Mouse (Mus musculus) neural tube, embryonic 11.5 days (tissue): ENCODE results near the gene Kirrel2. TPM values are rescaled to one million over a fixed set of nuclear protein-coding genes. Genes with fewer than 3 reads are reported as not detected.
A peak's percentile ranks its signal among the peaks of the same experiment; 100 is the strongest.

Source experiments
- ATAC-seq: fragments of 200-750 bp; cut with Nextera tagmentation; 2 replicates; pipeline ENCODE4 v1.8.0; 2017; ENCODE audit warnings: moderate number of reproducible peaks, mild to moderate bottlenecking, moderate TSS enrichment, moderate library complexity; ENCODE audit not compliant: insufficient read depth, low FRiP score, low TSS enrichment
- DNase-seq: peaks from one replicate; pipeline ENCODE4 v3.0.0-alpha.2; 2015; ENCODE audit warnings: low spot score
- H3K27ac ChIP-seq: fragments of 300-500 bp; sonication (generic); 2 replicates; pipeline ENCODE4 v1.5.1; 2014; ENCODE audit warnings: low read depth, mild to moderate bottlenecking, low read length
- H3K27me3 ChIP-seq: fragments of 300-500 bp; sonication (generic); 2 replicates; pipeline ENCODE4 v1.6.1; 2014; ENCODE audit warnings: mild to moderate bottlenecking, low read length, mixed read lengths; ENCODE audit not compliant: control insufficient read depth, insufficient read depth
- H3K36me3 ChIP-seq: fragments of 300-500 bp; sonication (generic); 2 replicates; pipeline ENCODE4 v1.6.1; 2014; ENCODE audit warnings: mild to moderate bottlenecking, low read length, moderate library complexity, mixed read lengths; ENCODE audit not compliant: control insufficient read depth, insufficient read depth
- H3K4me1 ChIP-seq: fragments of 300-500 bp; sonication (generic); 2 replicates; pipeline ENCODE4 v1.6.1; 2014; ENCODE audit warnings: low read length, mixed read lengths; ENCODE audit not compliant: control insufficient read depth, insufficient read depth
- H3K4me2 ChIP-seq: fragments of 300-500 bp; sonication (generic); 2 replicates; pipeline ENCODE4 v1.6.1; 2014; ENCODE audit warnings: low read depth, mild to moderate bottlenecking, moderate library complexity
- H3K4me3 ChIP-seq: fragments of 300-500 bp; sonication (generic); 2 replicates; pipeline ENCODE4 v1.5.1; 2014; ENCODE audit warnings: low read depth, low read length
- H3K9ac ChIP-seq: fragments of 300-500 bp; sonication (generic); 2 replicates; pipeline ENCODE4 v1.6.1; 2014; ENCODE audit warnings: mild to moderate bottlenecking, low read length
- H3K9me3 ChIP-seq: fragments of 300-500 bp; sonication (generic); 2 replicates; pipeline ENCODE4 v1.6.1; 2016; ENCODE audit warnings: low read length; ENCODE audit not compliant: control insufficient read depth
- WGBS: fragments of 180-500 bp; shearing (Covaris S2); extraction: QIAGEN DNeasy Blood & Tissue Kit; methylation state at CpG from one replicate; pipeline ENCODE4 v1.1.7; 2014; 5-methylcytosine and 5-hydroxymethylcytosine counted together
- polyA plus RNA-seq: library from polyadenylated mRNA; unstranded; fragments of >200 nt; fragmentation: Nextera tagmentation; extraction: Ambion mirVana; gene quantifications from 2 replicates; pipeline ENCODE4 v1.2.1, GENCODE M21; 2014

The Kirrel2 gene
- polyA plus RNA-seq, 1 experiment from 2014 or later: 19.0 TPM

- Histone ChIP-seq H3K4me3 (peak overlapping the region; percentile 26), H3K4me2 (peak overlapping the region; percentile 41), H3K9me3 (no peaks in the 10 kb centered on the region), H3K27me3 (peaks cover 85% of the 10 kb centered on the region), H3K9ac (peak overlapping the region; percentile 30; the same call in 1 of the 2 replicates), H3K4me1 (peaks cover 14% of the 10 kb centered on the region), H3K27ac (no peak overlapping the region), H3K36me3 (no peaks in the 10 kb centered on the region)
- under 1% methylated on average over 31 of the region's 31 CpGs for WGBS
- peak; percentile 71 for ATAC-seq
- DNase-seq: peak; percentile 52
Measured at GRCm38 (mm10) chr7:30456911-30457628, 420 bp downstream of the Kirrel2 start.

GRCm38 (mm10) chr7:30456487-30456886 is 1.0 kb downstream of the Kirrel2 start:
- H3K4me3 ChIP-seq: peak overlapping the region; percentile 26
- H3K4me2 ChIP-seq: peak overlapping the region; percentile 41
- H3K36me3 ChIP-seq: no peaks in the 10 kb centered on the region
- peaks cover 82% of the 10 kb centered on the region for H3K27me3 ChIP-seq
- H3K4me1 ChIP-seq: peaks cover 14% of the 10 kb centered on the region
- WGBS: 2% methylated on average over 9 of the region's 9 CpGs
- H3K9ac ChIP-seq: 0 out of 2 replicates have a peak overlapping the region, but pooled peaks have one; percentile 20
- no peaks in the 10 kb centered on the region for H3K9me3 ChIP-seq
- H3K27ac ChIP-seq: no peak overlapping the region
- DNase-seq (no peak), ATAC-seq (no peak)

- no peaks in the 10 kb centered on the region for H3K9me3 ChIP-seq
- H3K4me3 ChIP-seq: peak overlapping the region; percentile 12; the same call in 1 of the 2 replicates
- H3K27me3 ChIP-seq: peaks cover 66% of the 10 kb centered on the region
- H3K4me1 ChIP-seq: peaks cover 14% of the 10 kb centered on the region
- H3K9ac ChIP-seq: no peak overlapping the region
- 8% methylated on average over 6 of the region's 6 CpGs for WGBS
- peak overlapping the region; percentile 33 for H3K4me2 ChIP-seq
- H3K36me3 ChIP-seq: no peaks in the 10 kb centered on the region
- DNase-seq (no peak), ATAC-seq (no peak)
- H3K27ac ChIP-seq: no peak overlapping the region
Measured at GRCm38 (mm10) chr7:30454259-30454658, 3.2 kb downstream of the Kirrel2 start.

GRCm38 (mm10) chr7:30453766-30454165 is 3.7 kb downstream of the Kirrel2 start:
- Histone ChIP-seq H3K9me3 (no peaks in the 10 kb centered on the region), H3K9ac (no peak overlapping the region), H3K4me2 (peak overlapping the region; percentile 33), H3K4me1 (peaks cover 14% of the 10 kb centered on the region), H3K36me3 (no peaks in the 10 kb centered on the region), H3K27me3 (peaks cover 63% of the 10 kb centered on the region), H3K27ac (no peak overlapping the region), H3K4me3 (0 out of 2 replicates have a peak overlapping the region, but pooled peaks have one; percentile 12)
- DNase-seq (no peak), ATAC-seq (no peak)
- 1% methylated on average over 25 of the region's 25 CpGs for WGBS

GRCm38 (mm10) chr7:30453327-30453726 is 4.2 kb downstream of the Kirrel2 start:
- 0 out of 2 replicates have a peak overlapping the region, but pooled peaks have one; percentile 33 for H3K4me2 ChIP-seq
- ATAC-seq: no peak

GRCm38 (mm10) chr7:30450241-30450640 is 7.2 kb downstream of the Kirrel2 start:
- 73% methylated on average over 7 of the region's 7 CpGs for WGBS
- H3K27me3 ChIP-seq: peaks cover 27% of the 10 kb centered on the region
- no peak overlapping the region for H3K4me2 ChIP-seq
- no peak overlapping the region for H3K4me3 ChIP-seq
- ATAC-seq (no peak), DNase-seq (no peak)
- no peak overlapping the region for H3K27ac ChIP-seq
- H3K9ac ChIP-seq: no peak overlapping the region
- H3K4me1 ChIP-seq: peaks cover 8% of the 10 kb centered on the region; the same call in 1 of the 2 replicates
- H3K9me3 ChIP-seq: no peaks in the 10 kb centered on the region
- no peaks in the 10 kb centered on the region for H3K36me3 ChIP-seq

More at GRCm38 (mm10) chr7:30453327-30453726, 4.2 kb downstream of the Kirrel2 start:
- Histone ChIP-seq H3K4me3 (no peak overlapping the region), H3K27me3 (peaks cover 58% of the 10 kb centered on the region), H3K4me1 (peaks cover 11% of the 10 kb centered on the region), H3K9ac (no peak overlapping the region), H3K36me3 (no peaks in the 10 kb centered on the region), H3K27ac (no peak overlapping the region), H3K9me3 (no peaks in the 10 kb centered on the region)
- no peak for DNase-seq
- 18% methylated on average over 25 of the region's 25 CpGs for WGBS

GRCm38 (mm10) chr7:30444971-30445751 is 12.3 kb downstream of the Kirrel2 start, which contains the start of gene Aplp1:
Aplp1 (minus strand) TSS chr7:30445535.
- under 1% methylated on average over 33 of the region's 72 CpGs for WGBS
- ATAC-seq (peak; percentile 83), DNase-seq (peak; percentile 86)
- peak within 1 kb of the TSS; percentile 88 for H3K9ac ChIP-seq
- H3K9me3 ChIP-seq: no peaks in the 10 kb centered on the region
- H3K36me3 ChIP-seq: peaks cover 2% of the 10 kb centered on the region; the same call in 1 of the 2 replicates
- peak within 1 kb of the TSS; percentile 70 for H3K4me3 ChIP-seq
- H3K4me2 ChIP-seq: peak within 1 kb of the TSS; percentile 69
- peaks cover 9% of the 10 kb centered on the region for H3K27me3 ChIP-seq
- H3K4me1 ChIP-seq: peaks cover 16% of the 10 kb centered on the region; the same call in 1 of the 2 replicates
- H3K27ac ChIP-seq: peak within 1 kb of the TSS; percentile 89

- H3K9me3 ChIP-seq: no peaks in the 10 kb centered on the region
- WGBS: under 1% methylated on average over 38 of the region's 38 CpGs
- ATAC-seq: peak; percentile 62
- H3K4me1 ChIP-seq: peaks cover 16% of the 10 kb centered on the region; the same call in 1 of the 2 replicates
- peaks cover 9% of the 10 kb centered on the region for H3K27me3 ChIP-seq
- peak overlapping the region; percentile 89 for H3K27ac ChIP-seq
- peak; percentile 80 for DNase-seq
- H3K4me3 ChIP-seq: peak overlapping the region; percentile 70
- peak overlapping the region; percentile 69 for H3K4me2 ChIP-seq
- H3K9ac ChIP-seq: peak overlapping the region; percentile 88
- peaks cover 2% of the 10 kb centered on the region; the same call in 1 of the 2 replicates for H3K36me3 ChIP-seq
Measured at GRCm38 (mm10) chr7:30444154-30444970, 13.1 kb downstream of the Kirrel2 start.
